Mouse (Mus musculus): ENCODE measurements around the gene Ppp2r5c.

DNA sequence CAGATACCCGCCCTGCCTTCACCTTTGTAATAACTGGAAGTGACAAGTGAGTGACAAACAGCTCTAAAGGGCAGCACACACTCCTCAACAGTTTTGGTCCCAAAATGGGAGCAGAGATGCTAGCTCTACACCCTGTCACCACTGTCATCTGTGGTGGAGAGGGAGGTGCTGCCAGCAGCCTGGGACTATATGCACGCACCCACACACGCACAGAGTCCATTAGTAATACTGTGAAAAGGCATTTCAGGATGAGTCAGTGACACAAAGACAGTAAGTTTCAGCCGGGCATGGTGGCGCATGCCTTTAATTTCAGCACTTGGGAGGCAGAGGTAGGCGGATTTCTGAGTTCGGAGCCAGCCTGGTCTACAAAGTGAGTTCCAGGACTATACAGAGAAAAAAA, 111.3 kb downstream of the Ppp2r5c start:
- TF ChIP-seq CTCF (IDR thresholded peaks at IDR 0.05; ENCODE audit: low read depth, low read length) (no peak), POLR2A (IDR thresholded peaks at IDR 0.05; ENCODE audit: borderline replicate concordance, low read depth, low read length) (no peak)
